Mouse (Mus musculus) intestine, postnatal 0 days (tissue): Measurements from ENCODE around the gene Klhl23. TPM values are rescaled to one million over a fixed set of nuclear protein-coding genes. Genes with fewer than 3 reads are reported as not detected.

ENCODE experiments used
- ATAC-seq: fragments of 200-750 bp; cut with Nextera tagmentation; 2 replicates; pipeline ENCODE4 v1.8.0; 2017; ENCODE audit warnings: mild to moderate bottlenecking, moderate TSS enrichment, moderate library complexity
- H3K27ac ChIP-seq: fragments of 300-500 bp; sonication (generic); 2 replicates; pipeline ENCODE4 v1.5.1; 2014; ENCODE audit warnings: mild to moderate bottlenecking, low read depth, low read length, moderate library complexity
- H3K27me3 ChIP-seq: fragments of 300-500 bp; sonication (generic); replicated peaks from 2 replicates; pipeline ENCODE4 v1.6.1; 2014; ENCODE audit warnings: low read length, mixed read lengths; ENCODE audit not compliant: control insufficient read depth, insufficient read depth
- H3K36me3 ChIP-seq: fragments of 300-500 bp; sonication (generic); 2 replicates; pipeline ENCODE4 v1.6.1; 2014; ENCODE audit warnings: mild to moderate bottlenecking, moderate library complexity; ENCODE audit not compliant: control insufficient read depth, insufficient read depth
- H3K4me1 ChIP-seq: fragments of 300-500 bp; sonication (generic); replicated peaks from 2 replicates; pipeline ENCODE4 v1.6.1; 2014; ENCODE audit warnings: antibody characterized with exemption, low read length, mixed read lengths; ENCODE audit not compliant: control insufficient read depth, insufficient read depth
- H3K4me2 ChIP-seq: fragments of 300-500 bp; sonication (generic); replicated peaks from 2 replicates; pipeline ENCODE4 v1.6.1; 2014; ENCODE audit warnings: low read depth, mild to moderate bottlenecking, moderate library complexity
- H3K4me3 ChIP-seq: fragments of 300-500 bp; sonication (generic); 2 replicates; pipeline ENCODE4 v1.5.1; 2014; ENCODE audit warnings: low read depth, low read length
- H3K9ac ChIP-seq: fragments of 300-500 bp; sonication (generic); 2 replicates; pipeline ENCODE4 v1.6.1; 2014; ENCODE audit warnings: mild to moderate bottlenecking, low read depth, low read length
- H3K9me3 ChIP-seq: fragments of 300-500 bp; sonication (generic); 2 replicates; pipeline ENCODE4 v1.6.1; 2016; ENCODE audit warnings: mixed run types; ENCODE audit not compliant: control insufficient read depth
- CTCF ChIP-seq: sonication (generic); IDR thresholded peaks from 2 replicates; pipeline ENCODE4 v1.5.1; 2016; ENCODE audit warnings: low read depth, mild to moderate bottlenecking, control low read depth, antibody characterized with exemption, moderate library complexity
- WGBS: fragments of 180-500 bp; shearing (Covaris S2); extraction: QIAGEN DNeasy Blood & Tissue Kit; methylation state at CpG from one replicate; pipeline ENCODE4 v1.1.7; 2014; 5-methylcytosine and 5-hydroxymethylcytosine counted together
- polyA plus RNA-seq: library from polyadenylated mRNA; unstranded; fragments of >200 nt; fragmentation: Nextera tagmentation; extraction: Ambion mirVana; gene quantifications from 2 replicates; pipeline ENCODE4 v1.2.1, GENCODE M21; 2015

The Klhl23 gene
- polyA plus RNA-seq, 1 experiment from 2014 or later, result 17.3 TPM

DNA sequence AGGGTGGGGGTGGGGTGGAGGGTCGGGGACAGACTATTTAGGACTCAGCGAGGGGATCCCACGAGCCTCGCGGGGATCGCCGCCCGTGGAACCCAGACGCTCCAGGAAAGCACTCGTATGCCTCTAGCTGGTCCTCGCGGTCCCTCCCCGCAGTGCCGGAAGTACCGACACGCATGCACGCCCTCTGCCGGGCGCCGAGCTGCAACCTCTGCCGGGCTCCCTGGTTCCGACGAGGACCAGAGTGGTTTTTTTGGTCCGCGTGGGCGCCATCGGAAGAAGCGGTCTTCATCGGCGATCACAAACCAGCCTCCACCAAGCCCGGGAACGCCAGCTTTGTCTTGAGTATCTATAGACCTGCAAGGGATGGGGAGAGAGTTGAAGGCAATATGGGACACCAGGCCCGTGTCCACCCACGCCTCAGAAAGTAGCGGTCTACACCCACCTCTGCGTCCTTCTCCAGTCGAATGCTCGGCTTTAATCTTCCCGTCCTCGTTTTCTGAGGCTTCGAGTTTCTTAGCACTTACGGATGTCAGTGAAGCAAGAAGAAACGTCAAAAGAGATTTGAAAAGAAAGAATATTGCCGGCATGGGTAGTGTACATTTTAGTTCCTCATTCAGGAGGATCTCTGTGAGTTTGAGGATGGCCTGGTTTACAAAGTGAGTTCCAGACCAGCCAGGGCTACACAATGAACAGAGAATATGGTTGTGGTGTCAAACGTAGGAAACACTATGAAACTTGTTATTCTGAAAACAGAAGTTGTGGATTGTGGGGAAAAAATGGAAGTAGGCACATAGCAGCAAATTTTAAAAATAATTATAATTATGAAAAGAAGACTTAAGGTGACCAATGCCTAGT, 63.9 kb downstream of the Klhl23 start, which contains the start of gene Mettl5:
Gene Mettl5 (minus strand): TSS at position 165 of the 855 bp plus-strand sequence.
- peak within 1 kb of the TSS; percentile 78 for H3K9ac ChIP-seq
- no peaks in the 10 kb centered on the region for H3K27me3 ChIP-seq
- H3K4me3 ChIP-seq, result peak within 1 kb of the TSS; percentile 68
- peak within 1 kb of the TSS; percentile 74 for H3K27ac ChIP-seq
- no peaks in the 10 kb centered on the region for H3K36me3 ChIP-seq
- no peaks in the 10 kb centered on the region for H3K4me1 ChIP-seq
- H3K9me3 ChIP-seq, result no peaks in the 10 kb centered on the region
- TF ChIP-seq CTCF, result peak; percentile 78
- ATAC-seq, result peak; percentile 94
- 1% methylated on average over 45 of the region's 45 CpGs for WGBS
- H3K4me2 ChIP-seq, result peak within 1 kb of the TSS; percentile 85

Other genes with a start within 250 kb of the Klhl23 start
- gene Lrp2, start 235.9 kb upstream of the Klhl23 start, polyA plus RNA-seq, result 1.6 TPM in 2 replicates
- gene Bbs5, start 174.8 kb upstream of the Klhl23 start, polyA plus RNA-seq, result 5.0 and 6.1 TPM in 2 replicates
- gene Klhl41, start 151.8 kb upstream of the Klhl23 start, polyA plus RNA-seq, result 0.07 TPM in 1 of 2 replicates, not detected in the other
- gene Fastkd1, start 108.4 kb upstream of the Klhl23 start, polyA plus RNA-seq, result 3.7 and 3.8 TPM in 2 replicates
- gene Ppig, start 99.4 kb upstream of the Klhl23 start, polyA plus RNA-seq, result 104 and 116 TPM in 2 replicates
- gene Ccdc173, start 32.4 kb upstream of the Klhl23 start, polyA plus RNA-seq, result 0.50 and 0.75 TPM in 2 replicates
- 23.8 and 26.0 TPM in 2 replicates for gene Phospho2, start 32.3 kb upstream of the Klhl23 start, polyA plus RNA-seq
- gene Ssb, start 39.6 kb downstream of the Klhl23 start, polyA plus RNA-seq, result 189 and 192 TPM in 2 replicates
- gene Mettl5, start 63.7 kb downstream of the Klhl23 start, polyA plus RNA-seq, result 24.6 and 26.9 TPM in 2 replicates
- gene Ubr3, start 75.3 kb downstream of the Klhl23 start, polyA plus RNA-seq, result 9.6 and 10.8 TPM in 2 replicates
- not detected in 2 replicates for gene Myo3b, start 217.2 kb downstream of the Klhl23 start, polyA plus RNA-seq